Mouse (Mus musculus) liver, postnatal 0 days (tissue): ENCODE results near the gene Gm37240.

Experiments
- CTCF ChIP-seq: sonication (generic); IDR thresholded peaks from 2 replicates; pipeline ENCODE4 v1.5.1; 2016; ENCODE audit warnings: antibody characterized with exemption, low read depth
- EP300 ChIP-seq: IDR thresholded peaks from 2 replicates; pipeline ENCODE4 v1.6.1; 2016; ENCODE audit warnings: antibody characterized with exemption, low read depth, mild to moderate bottlenecking

DNA sequence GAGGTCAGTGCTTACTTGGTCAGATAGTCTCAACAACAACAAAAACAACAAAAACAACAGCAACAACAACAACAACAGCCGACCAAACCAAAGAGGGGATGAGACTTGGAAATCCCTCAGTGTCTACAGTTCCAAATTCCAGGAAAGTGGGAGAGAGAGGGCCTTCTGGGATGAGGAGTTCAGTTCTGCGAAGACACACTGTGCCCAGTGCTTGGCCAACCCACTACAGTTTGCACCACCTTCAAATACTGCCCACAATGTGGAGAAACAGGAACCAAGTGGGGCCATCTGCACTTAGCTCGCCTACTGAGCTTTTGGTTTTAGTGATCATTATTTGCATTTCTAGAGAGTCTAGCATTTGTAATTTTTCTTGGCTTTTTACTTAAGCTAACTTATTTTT lies 1218.4 kb downstream of the Gm37240 start:
- TF ChIP-seq EP300 (no peak), CTCF (no peak)
